Mouse (Mus musculus): ENCODE data around the gene Foxs1.

Foxs1 gene

DNA sequence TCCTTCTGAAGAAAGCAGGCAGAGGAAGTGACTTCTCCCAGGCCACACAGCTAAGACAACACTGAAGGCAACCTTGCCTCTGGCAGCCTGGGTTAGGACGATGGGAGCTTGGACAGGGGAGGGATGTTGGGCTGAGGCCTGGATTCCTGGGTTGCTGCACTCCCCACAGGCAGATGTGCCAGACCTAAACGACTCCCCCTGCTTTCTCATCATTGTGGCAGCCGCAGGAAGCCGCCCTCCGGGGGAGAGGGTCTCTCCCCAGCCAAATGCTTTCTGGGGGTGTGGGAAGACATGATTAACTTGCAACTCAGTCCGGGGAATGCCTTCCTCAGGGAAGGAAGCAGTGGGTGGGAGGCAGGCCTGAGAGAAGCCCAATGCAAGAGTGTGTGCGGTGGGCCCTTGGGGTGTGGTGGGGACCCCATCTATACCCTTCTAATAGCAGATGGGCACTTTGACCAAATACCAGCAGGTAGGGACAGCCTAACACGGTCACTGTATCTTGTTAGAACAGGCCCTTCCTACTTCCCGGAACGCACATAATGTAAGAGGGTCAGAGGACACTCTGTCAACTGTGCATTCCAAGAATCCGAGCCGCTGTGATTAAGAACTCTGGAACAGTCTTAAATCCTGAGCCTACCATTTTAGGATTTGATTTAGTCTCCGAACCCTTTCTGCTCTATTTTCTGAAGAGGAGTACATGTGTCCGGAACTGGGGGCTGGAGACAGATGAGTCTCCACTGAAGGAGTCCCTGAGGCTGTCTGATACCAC, 4.6 kb downstream of the Foxs1 start:
- no peak for DNase-seq (ENCODE audit: low spot score)

DNA sequence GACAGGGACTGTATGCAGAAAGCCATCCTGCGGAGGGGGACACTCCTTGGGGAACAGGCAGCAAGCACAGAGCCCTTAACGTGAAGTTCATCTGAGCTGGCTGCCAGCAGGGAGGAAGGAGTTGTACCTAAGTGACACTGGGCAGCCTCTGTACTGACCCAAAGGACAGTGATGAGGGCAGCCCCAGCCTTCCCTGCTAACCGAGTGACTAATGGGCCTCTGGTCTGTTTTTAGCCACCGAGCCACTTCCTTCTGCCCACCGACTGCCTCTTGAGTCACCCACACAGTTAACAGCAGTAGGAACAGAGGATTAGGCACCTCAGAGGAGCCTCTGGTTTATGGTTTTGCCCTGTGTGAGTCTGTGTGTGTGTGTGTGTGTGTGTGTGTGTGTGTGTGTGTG, 5.6 kb downstream of the Foxs1 start:
- DNase-seq (ENCODE audit: low spot score) = no peak

GRCm38 (mm10) chr2:152926896-152927295, 6.1 kb downstream of the Foxs1 start:
- DNase-seq (ENCODE audit: low spot score) = no peak

- DNase-seq (ENCODE audit: low spot score) = peak; percentile 60
Measured at GRCm38 (mm10) chr2:152925189-152925872, 7.7 kb downstream of the Foxs1 start.

DNA sequence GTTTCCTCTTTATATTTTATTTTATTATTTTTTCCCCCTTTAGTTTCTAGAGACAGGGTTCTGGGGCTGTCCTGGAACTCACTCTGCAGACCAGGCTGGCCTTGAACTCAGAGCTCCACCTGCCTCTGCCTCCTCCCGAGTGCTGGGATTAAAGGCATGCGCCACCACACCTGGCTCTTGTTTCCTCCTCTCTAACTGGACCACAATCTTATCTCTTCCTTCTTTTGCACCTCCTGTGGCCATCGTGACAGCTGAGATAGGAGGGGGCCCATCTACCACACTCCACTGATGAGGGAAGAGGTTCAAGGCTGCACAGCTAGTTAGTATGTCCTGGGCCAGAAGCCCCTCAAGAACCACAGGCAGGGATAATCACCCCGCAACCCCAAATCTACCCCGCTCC, 8.5 kb downstream of the Foxs1 start:
- no peak for DNase-seq (ENCODE audit: low spot score)

DNA sequence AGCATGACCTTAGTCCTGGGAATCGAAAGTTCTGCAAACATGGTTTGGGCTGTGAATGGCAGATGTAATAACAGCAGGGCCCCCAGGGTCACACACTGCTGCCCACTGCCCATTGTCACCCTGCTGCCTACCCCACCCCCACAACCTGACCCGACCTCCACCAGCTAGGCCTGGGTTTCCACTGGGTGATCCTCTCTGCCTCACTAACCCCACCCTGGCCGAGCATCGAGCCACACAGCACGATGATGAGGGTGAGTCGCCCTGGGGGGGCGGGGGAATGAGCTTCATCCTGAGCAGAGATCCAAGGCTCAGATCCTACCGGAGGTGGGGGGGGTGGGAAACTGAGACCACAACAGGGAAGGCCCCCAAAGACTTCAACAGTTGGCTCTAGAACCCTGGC, 8.9 kb downstream of the Foxs1 start:
- no peak for DNase-seq (ENCODE audit: low spot score)

DNA sequence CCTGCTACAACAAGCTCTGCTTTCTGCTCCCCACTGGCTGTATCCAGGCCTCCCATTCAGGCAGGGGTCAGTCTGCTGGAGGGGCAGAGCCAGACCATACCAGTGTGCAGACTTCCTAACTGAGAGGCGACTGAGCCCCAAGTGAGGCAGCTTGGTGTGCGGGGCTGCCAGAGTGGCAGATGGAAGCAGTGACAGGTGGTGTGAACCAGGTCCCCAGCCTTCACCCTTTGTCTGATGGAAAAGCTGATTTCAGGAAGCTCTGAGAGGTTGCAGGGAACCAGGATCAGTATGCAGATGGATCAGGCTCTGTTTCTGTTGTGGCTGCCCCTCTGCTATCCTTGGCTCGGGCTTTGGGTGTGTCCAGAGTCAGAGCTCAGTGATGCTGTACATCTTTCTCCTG, 9.4 kb downstream of the Foxs1 start:
- no peak for DNase-seq (ENCODE audit: low spot score)

GRCm38 (mm10) chr2:152922376-152922775, 10.6 kb downstream of the Foxs1 start:
- no peak for DNase-seq (ENCODE audit: low spot score)

GRCm38 (mm10) chr2:152917671-152918070, 15.3 kb downstream of the Foxs1 start:
- no peak for DNase-seq (ENCODE audit: low spot score)

GRCm38 (mm10) chr2:152916111-152916510, 16.9 kb downstream of the Foxs1 start:
- no peak for DNase-seq (ENCODE audit: low spot score)

DNA sequence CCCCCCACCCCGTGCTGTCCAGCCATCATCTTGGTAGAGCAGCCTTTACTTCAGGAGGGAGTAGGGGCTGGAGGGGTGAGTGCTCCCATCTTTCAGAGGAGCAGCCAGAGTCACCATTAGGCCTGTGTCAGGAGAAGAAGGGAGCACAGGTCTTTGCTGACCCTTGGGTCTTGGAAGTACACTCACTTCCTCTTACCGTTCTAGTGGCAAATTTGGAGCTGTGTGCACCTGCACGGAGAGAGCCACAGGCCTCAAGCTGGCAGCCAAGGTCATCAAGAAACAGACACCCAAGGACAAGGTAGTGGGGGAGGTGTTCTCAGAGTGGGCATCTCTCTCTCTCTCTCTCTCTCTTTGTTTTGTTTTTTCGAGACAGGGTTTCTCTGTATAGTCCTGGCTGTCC, 17.6 kb downstream of the Foxs1 start:
- DNase-seq (ENCODE audit: low spot score) = no peak

GRCm38 (mm10) chr2:152914310-152915120, 18.5 kb downstream of the Foxs1 start:
- DNase-seq (ENCODE audit: low spot score) = peak; percentile 58

DNA sequence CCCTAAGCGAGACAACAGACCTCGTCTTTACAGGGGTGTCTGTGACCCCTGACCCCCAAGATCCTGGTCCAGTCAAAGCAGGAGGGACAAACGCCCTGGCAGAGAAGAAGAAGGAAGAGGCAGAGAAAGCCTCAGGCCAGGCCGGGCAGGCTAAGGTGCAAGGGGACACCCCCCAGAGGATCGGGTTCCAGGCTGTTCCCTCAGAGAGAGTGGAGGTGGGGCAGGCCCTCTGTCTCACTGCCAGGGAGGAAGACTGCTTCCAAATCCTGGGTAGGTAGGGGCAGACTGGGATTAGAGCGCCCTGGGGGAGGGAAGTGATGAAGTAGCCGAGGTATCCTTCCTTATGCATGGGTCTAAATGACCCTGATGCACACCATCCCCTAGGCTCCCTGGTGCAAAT, 19.5 kb downstream of the Foxs1 start:
- no peak for DNase-seq (ENCODE audit: low spot score)

GRCm38 (mm10) chr2:152911432-152911831, 21.6 kb downstream of the Foxs1 start:
- no peak for DNase-seq (ENCODE audit: low spot score)

GRCm38 (mm10) chr2:152911031-152911430, 22.0 kb downstream of the Foxs1 start, which contains the start of gene Mylk2:
Gene Mylk2, plus strand, starts transcription at chr2:152911352.
- DNase-seq (ENCODE audit: low spot score) = no peak

DNA sequence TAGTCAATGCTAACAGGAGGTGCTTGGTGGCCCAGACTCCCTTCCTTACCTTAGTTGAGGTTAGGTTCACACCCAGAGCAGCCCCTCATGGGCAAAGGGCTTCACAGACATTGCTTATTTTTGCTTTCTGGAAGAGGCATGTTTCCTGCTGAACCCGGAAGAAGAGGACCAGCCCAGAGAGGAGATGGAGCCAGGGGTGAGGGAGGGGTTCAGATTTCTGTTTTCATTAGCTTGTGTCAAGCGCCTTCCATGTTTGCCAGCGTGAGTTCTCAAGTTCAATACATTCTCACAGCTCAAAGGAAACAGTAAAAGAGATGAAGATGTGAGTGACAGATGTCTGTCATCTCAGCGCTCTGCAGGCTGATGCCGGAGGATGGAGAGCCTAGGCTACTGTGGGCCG, 23.2 kb downstream of the Foxs1 start:
- DNase-seq (ENCODE audit: low spot score) = no peak

- no peak for DNase-seq (ENCODE audit: low spot score)
Measured at GRCm38 (mm10) chr2:152907114-152907943, 25.7 kb downstream of the Foxs1 start.

DNA sequence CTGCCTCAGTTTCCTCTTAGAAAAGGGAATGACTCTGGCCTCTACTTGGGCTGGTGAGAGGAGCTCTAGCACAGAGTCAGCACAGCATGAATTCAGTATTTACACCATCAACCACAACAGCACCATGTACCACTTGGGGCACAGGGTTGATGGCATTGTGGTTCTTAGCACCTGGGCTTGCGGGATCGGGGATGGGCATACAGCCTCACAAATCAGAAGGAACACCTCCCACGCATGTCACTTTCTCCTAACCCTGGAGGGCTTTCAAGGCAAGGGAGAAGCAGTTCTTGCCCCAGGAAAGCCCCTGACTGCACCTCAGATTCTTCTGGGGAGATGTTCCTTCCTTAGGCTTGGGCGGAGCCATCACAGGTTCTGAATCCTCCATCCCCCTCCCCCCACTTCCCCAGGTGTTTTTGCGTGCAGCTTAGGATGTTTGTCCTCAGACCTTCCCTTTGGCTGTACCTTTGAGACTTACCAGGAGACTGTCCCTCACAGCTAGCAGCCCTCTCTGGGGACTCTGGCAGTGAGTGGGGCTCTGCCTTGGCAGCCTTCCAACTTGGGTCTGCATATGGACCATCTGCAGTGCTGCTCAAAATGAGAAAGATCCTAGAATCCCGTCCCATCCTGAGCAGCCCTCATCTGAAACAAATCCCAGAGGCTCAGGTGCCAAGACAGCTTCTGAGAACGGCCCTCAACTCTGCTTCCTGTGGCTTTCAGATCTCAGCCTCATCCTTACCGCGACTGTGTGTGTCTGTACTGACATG, 26.6 kb downstream of the Foxs1 start:
- no peak for DNase-seq (ENCODE audit: low spot score)

DNA sequence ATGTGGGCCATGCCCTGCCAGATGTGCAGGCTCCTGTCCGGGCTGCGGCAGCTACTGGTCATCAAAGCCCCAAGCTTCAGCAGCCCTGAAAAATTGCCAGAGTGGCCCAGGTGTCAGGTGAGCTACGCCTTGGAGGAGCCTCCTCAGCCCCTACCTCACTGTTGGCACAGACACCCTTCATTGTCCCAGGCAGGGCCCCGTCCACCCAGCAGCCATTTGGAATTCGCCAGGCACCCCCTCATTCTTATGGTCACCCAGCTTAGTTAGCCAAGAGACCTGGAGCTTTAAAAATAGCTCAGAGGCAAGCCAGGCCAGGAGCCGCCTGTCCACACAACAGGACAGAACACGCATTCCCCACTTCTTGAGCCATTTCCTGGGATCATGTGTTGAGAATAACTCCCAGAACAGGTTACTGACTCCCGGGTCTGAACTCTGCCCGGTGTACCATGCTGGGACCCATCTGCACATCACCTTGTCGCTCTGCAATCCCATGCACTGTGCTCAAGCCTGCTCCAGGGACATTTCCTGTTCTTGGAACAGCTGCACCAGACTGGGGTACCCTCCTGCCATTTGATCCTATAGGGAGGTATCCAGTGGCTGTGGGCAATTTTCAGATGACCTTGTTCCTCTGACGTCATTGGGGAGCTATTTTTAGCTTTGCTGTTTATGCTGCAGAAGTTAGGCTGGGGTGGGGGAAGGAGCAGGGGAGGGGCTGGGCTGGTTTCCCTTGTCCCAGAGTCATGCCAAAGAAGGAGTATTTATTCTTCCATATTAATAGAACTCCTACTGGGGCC, 27.8 kb downstream of the Foxs1 start:
- no peak for DNase-seq (ENCODE audit: low spot score)

DNA sequence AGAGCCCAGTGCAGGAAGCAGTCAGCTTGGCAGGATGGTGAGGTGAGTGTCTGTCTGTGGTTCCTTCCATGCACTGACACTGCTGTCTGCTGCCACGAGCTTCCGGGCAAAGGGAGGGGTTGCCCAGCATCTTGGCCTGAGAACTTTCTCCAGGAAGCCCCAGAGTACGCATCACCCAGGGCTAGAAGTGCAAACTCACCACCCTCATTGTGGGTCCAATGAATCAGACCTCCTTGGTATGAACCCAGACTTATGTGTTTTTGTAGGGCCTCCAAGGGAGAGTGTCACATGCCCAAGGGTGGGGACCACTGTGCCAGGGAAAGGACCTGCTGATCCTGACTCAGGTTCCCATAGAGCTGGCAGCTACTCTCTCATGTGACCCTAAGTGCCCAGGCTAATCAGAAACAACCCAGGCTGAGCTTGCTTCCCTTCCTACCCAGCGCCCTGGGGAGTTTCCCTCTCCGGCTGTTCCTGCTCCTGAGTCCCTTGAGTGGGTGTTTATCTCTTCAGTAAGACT, 28.8 kb downstream of the Foxs1 start:
- no peak for DNase-seq (ENCODE audit: low spot score)

Data from yolk sac, embryonic 10.5 days (tissue).